Mouse (Mus musculus) erythroblast, embryonic 14.5 days (primary cell): ENCODE measurements around the gene Ulk4.

Experiments
- GATA1 ChIP-seq: IDR thresholded peaks from 2 replicates; pipeline ENCODE4 v1.6.1; 2012; ENCODE audit warnings: low read length, inconsistent platforms, mixed read lengths
- TAL1 ChIP-seq: IDR thresholded peaks from 3 replicates; pipeline ENCODE4 v1.6.1; 2012; ENCODE audit warnings: low read length, inconsistent platforms, mixed read lengths

DNA sequence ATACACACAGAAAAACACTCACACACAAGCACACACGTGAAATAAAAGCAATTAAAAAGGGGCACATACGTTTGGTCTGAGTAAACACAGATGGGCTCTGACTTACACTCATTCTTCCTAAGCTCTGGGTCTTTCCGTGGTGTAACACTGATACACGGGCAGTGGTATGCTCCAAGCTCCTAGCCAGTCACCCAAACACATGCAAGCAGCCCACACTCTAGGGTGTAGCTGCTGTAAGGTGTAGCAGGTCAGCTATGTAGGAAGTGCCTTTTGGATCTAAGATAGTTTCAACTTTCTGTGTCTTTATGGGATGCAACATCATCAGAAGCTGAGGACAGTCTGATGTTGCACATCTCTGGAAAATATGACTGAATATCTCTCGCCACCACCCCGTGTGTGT, 241.7 kb downstream of the Ulk4 start:
- TF ChIP-seq TAL1 (no peak), GATA1 (no peak)
